Mouse (Mus musculus) limb, embryonic 10.5 days (tissue): ENCODE measurements around the gene Acr. TPM values are rescaled to one million over a fixed set of nuclear protein-coding genes. Genes with fewer than 3 reads are reported as not detected.

Experiments
- DNase-seq: peaks from one replicate; pipeline ENCODE4 v3.0.0-alpha.2; 2017; ENCODE audit warnings: low spot score
- H3K27ac ChIP-seq: fragments of 300-500 bp; sonication (generic); 2 replicates; pipeline ENCODE4 v1.5.1; 2016; ENCODE audit warnings: mild to moderate bottlenecking
- H3K27me3 ChIP-seq: fragments of 300-500 bp; sonication (generic); 2 replicates; pipeline ENCODE4 v1.6.1; 2016; ENCODE audit warnings: low read depth, mild to moderate bottlenecking; ENCODE audit not compliant: poor library complexity, severe bottlenecking
- H3K36me3 ChIP-seq: fragments of 300-500 bp; sonication (generic); 2 replicates; pipeline ENCODE4 v1.6.1; 2016; ENCODE audit warnings: mild to moderate bottlenecking, moderate library complexity
- H3K4me1 ChIP-seq: fragments of 300-500 bp; sonication (generic); 2 replicates; pipeline ENCODE4 v1.6.1; 2016
- H3K4me3 ChIP-seq: fragments of 300-500 bp; sonication (generic); 2 replicates; pipeline ENCODE4 v1.5.1; 2016; ENCODE audit warnings: mild to moderate bottlenecking, moderate library complexity
- H3K9me3 ChIP-seq: fragments of 300-500 bp; sonication (generic); replicated peaks from 2 replicates; pipeline ENCODE4 v1.6.1; 2016; ENCODE audit warnings: mild to moderate bottlenecking
- WGBS: fragments of 180-500 bp; shearing (Covaris S2); methylation state at CpG from one replicate; pipeline ENCODE4 v1.1.7; 2016; 5-methylcytosine and 5-hydroxymethylcytosine counted together
- polyA plus RNA-seq: library from polyadenylated mRNA; unstranded; fragments of >200 nt; fragmentation: Nextera tagmentation; extraction: Ambion mirVana; gene quantifications from 2 replicates; pipeline ENCODE4 v1.2.1, GENCODE M21; 2016

The Acr gene
- polyA plus RNA-seq, 1 experiment from 2014 or later = not detected

GRCm38 (mm10) chr15:89605822-89606570 is 37.9 kb downstream of the Acr start:
- Histone ChIP-seq H3K27ac (no peak overlapping the region), H3K4me3 (no peak overlapping the region), H3K27me3 (no peaks in the 10 kb centered on the region), H3K36me3 (no peaks in the 10 kb centered on the region), H3K4me1 (no peaks in the 10 kb centered on the region), H3K9me3 (no peaks in the 10 kb centered on the region)
- no peak for DNase-seq
- WGBS = 83% methylated on average over 12 of the region's 12 CpGs

- Histone ChIP-seq H3K27me3 (no peaks in the 10 kb centered on the region), H3K9me3 (no peaks in the 10 kb centered on the region), H3K27ac (no peak overlapping the region), H3K4me1 (no peaks in the 10 kb centered on the region), H3K36me3 (no peaks in the 10 kb centered on the region), H3K4me3 (no peak overlapping the region)
- WGBS = 90% methylated on average over 8 of the region's 8 CpGs
- DNase-seq = no peak
Observed at GRCm38 (mm10) chr15:89607480-89607879, 39.4 kb downstream of the Acr start.

GRCm38 (mm10) chr15:89607888-89608287 is 39.8 kb downstream of the Acr start:
- Histone ChIP-seq H3K9me3 (no peaks in the 10 kb centered on the region), H3K4me1 (no peaks in the 10 kb centered on the region), H3K27me3 (no peaks in the 10 kb centered on the region), H3K36me3 (no peaks in the 10 kb centered on the region), H3K27ac (no peak overlapping the region), H3K4me3 (no peak overlapping the region)
- no peak for DNase-seq
- WGBS = 86% methylated on average over 9 of the region's 9 CpGs

GRCm38 (mm10) chr15:89622312-89622958 is 54.3 kb downstream of the Acr start:
- peak; percentile 65 for DNase-seq
- Histone ChIP-seq H3K27me3 (no peaks in the 10 kb centered on the region), H3K27ac (no peak overlapping the region), H3K4me3 (no peak overlapping the region), H3K9me3 (no peaks in the 10 kb centered on the region), H3K36me3 (no peaks in the 10 kb centered on the region), H3K4me1 (no peaks in the 10 kb centered on the region)
- WGBS = 82% methylated on average over 12 of the region's 12 CpGs

- no peaks in the 10 kb centered on the region for H3K9me3 ChIP-seq
- 63% methylated on average over 5 of the region's 5 CpGs for WGBS
- DNase-seq = no peak
- H3K27me3 ChIP-seq = no peaks in the 10 kb centered on the region
- H3K4me1 ChIP-seq = no peaks in the 10 kb centered on the region
- H3K36me3 ChIP-seq = no peaks in the 10 kb centered on the region
- no peak overlapping the region for H3K4me3 ChIP-seq
- H3K27ac ChIP-seq = no peak overlapping the region
Observed at GRCm38 (mm10) chr15:89622959-89623625, 55.0 kb downstream of the Acr start.

- Histone ChIP-seq H3K27me3 (no peaks in the 10 kb centered on the region), H3K4me3 (no peak overlapping the region), H3K4me1 (no peaks in the 10 kb centered on the region), H3K27ac (no peak overlapping the region), H3K36me3 (no peaks in the 10 kb centered on the region), H3K9me3 (no peaks in the 10 kb centered on the region)
- peak; percentile 76 for DNase-seq
- 23% methylated on average over 6 of the region's 6 CpGs for WGBS
Observed at GRCm38 (mm10) chr15:89623626-89623959, 55.5 kb downstream of the Acr start.

Other genes starting within 250 kb of the Acr start
- gene Adm2, start 245.6 kb upstream of the Acr start, polyA plus RNA-seq = 0.11 and 0.18 TPM in 2 replicates
- gene Miox, start 233.9 kb upstream of the Acr start, polyA plus RNA-seq = not detected in 2 replicates
- 40.8 and 45.1 TPM in 2 replicates for gene Lmf2, start 212.7 kb upstream of the Acr start, polyA plus RNA-seq
- 197 and 200 TPM in 2 replicates for gene Ncaph2, start 212.6 kb upstream of the Acr start, polyA plus RNA-seq
- 7.4 and 9.0 TPM in 2 replicates for gene Sco2, start 194.5 kb upstream of the Acr start, polyA plus RNA-seq
- gene Tymp, start 191.3 kb upstream of the Acr start, polyA plus RNA-seq = 1.2 and 1.5 TPM in 2 replicates
- 0.39 and 0.53 TPM in 2 replicates for gene Odf3b, start 189.0 kb upstream of the Acr start, polyA plus RNA-seq
- 0.08 TPM in 1 of 2 replicates, not detected in the other for gene Klhdc7b, start 183.4 kb upstream of the Acr start, polyA plus RNA-seq
- gene Syce3, start 157.8 kb upstream of the Acr start, polyA plus RNA-seq = not detected in 2 replicates
- gene Cpt1b, start 142.5 kb upstream of the Acr start, polyA plus RNA-seq = 1.0 and 1.1 TPM in 2 replicates
- 3.0 and 4.5 TPM in 2 replicates for gene C730034F03Rik, start 138.7 kb upstream of the Acr start, polyA plus RNA-seq
- gene Gm44502, start 138.6 kb upstream of the Acr start, polyA plus RNA-seq = not detected in 2 replicates
- 38.6 and 41.9 TPM in 2 replicates for gene Chkb, start 138.4 kb upstream of the Acr start, polyA plus RNA-seq
- gene Mapk8ip2, start 114.4 kb upstream of the Acr start, polyA plus RNA-seq = 1.6 and 2.5 TPM in 2 replicates
- gene Arsa, start 90.9 kb upstream of the Acr start, polyA plus RNA-seq = 9.6 and 11.2 TPM in 2 replicates
- 2.1 and 2.8 TPM in 2 replicates for gene Shank3, start 68.7 kb upstream of the Acr start, polyA plus RNA-seq
- 64.8 and 65.6 TPM in 2 replicates for gene Rabl2, start 23.6 kb downstream of the Acr start, polyA plus RNA-seq